Mouse (Mus musculus) cerebellum, adult 11 months (tissue): Measurements from ENCODE around the gene Sccpdh.
A peak's percentile ranks its signal among the peaks of the same experiment; 100 is the strongest.

ENCODE experiments used
- DNase-seq: peaks from one replicate; pipeline ENCODE4 v3.0.0; 2022

Gene Sccpdh

GRCm38 (mm10) chr1:179734500-179735474 is 66.8 kb downstream of the Sccpdh start:
- DNase-seq: peak; percentile 52

- DNase-seq: no peak
Measured at GRCm38 (mm10) chr1:179736483-179736882, 68.5 kb downstream of the Sccpdh start.
